Mouse (Mus musculus) bone marrow macrophage, adult 2 months (primary cell): ENCODE measurements around the gene Rpl22. TPM values are rescaled to one million over a fixed set of nuclear protein-coding genes. Genes with fewer than 3 reads are reported as not detected.

Experiments used
- H3K27ac ChIP-seq: 2 replicates; pipeline ENCODE4 v1.5.1; 2012; ENCODE audit warnings: low read depth, low read length; ENCODE audit not compliant: insufficient read depth
- H3K4me1 ChIP-seq: 2 replicates; pipeline ENCODE4 v1.6.1; 2012; ENCODE audit warnings: low read length; ENCODE audit not compliant: control insufficient read depth, insufficient read depth
- H3K4me3 ChIP-seq: 2 replicates; pipeline ENCODE4 v1.5.1; 2012; ENCODE audit warnings: mild to moderate bottlenecking, low read length, moderate library complexity; ENCODE audit not compliant: insufficient read depth
- CTCF ChIP-seq: IDR thresholded peaks from 2 replicates; pipeline ENCODE4 v1.5.1; 2012; ENCODE audit warnings: low read depth, mild to moderate bottlenecking, low read length, moderate library complexity
- POLR2A ChIP-seq: IDR thresholded peaks from 2 replicates; pipeline ENCODE4 v1.6.1; 2012; ENCODE audit warnings: mild to moderate bottlenecking, low read depth, low read length, borderline replicate concordance
- polyA plus RNA-seq: library from polyadenylated mRNA; stranded (reverse); fragments of >200 nt; gene quantifications from 2 replicates; pipeline ENCODE4 v1.2.4, GENCODE M21; 2012; ENCODE audit not compliant: missing spikeins, insufficient read depth, insufficient read length

Rpl22 gene
- polyA plus RNA-seq, 1 experiment, result 958 TPM

DNA sequence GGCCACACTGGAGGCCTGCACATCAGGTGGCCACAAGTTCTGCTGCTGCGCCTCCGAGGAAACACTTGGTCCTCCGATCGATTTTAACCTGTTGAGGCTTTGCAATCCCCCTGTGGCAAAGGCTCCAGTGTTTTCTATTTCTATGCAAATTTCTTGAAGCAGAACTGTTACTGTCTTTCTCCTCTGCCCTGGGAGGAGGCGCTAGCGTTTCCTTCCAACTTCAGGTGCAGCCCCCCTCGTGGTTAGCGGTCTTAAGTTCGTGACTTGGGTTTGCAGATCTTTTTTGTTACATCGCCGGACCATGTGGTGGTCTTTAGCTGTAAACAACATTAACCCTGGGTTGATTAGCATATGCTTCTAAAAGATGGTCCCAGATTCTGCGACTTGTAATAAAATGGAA lies 8.0 kb downstream of the Rpl22 start:
- TF ChIP-seq CTCF (no peak), POLR2A (no peak)
- H3K4me1 ChIP-seq, result no peaks in the 10 kb centered on the region
- H3K27ac ChIP-seq, result no peak overlapping the region
- H3K4me3 ChIP-seq, result no peak overlapping the region

DNA sequence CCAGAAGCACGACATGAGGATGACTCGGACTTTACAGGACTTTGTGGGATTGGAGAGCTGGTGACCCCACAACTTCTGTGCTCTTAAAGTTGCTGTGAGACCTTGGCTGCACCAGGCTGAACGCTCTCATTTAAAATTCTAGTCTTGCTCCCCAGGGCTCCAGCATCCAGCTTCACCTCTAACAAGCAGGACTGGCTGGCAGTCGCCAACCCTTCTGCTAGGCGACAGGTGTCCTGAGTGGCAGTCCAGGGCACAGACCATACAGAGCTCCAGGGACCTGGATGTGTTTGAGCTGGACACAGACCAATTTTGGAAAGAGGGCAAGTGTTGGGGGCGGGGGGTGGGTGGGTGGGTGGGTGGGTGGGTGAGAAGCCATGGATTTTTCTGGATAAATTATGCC lies 12.2 kb downstream of the Rpl22 start:
- TF ChIP-seq POLR2A, result no peak
- no peak for TF ChIP-seq CTCF
- no peak overlapping the region for H3K4me3 ChIP-seq
- no peaks in the 10 kb centered on the region for H3K4me1 ChIP-seq
- no peak overlapping the region for H3K27ac ChIP-seq

DNA sequence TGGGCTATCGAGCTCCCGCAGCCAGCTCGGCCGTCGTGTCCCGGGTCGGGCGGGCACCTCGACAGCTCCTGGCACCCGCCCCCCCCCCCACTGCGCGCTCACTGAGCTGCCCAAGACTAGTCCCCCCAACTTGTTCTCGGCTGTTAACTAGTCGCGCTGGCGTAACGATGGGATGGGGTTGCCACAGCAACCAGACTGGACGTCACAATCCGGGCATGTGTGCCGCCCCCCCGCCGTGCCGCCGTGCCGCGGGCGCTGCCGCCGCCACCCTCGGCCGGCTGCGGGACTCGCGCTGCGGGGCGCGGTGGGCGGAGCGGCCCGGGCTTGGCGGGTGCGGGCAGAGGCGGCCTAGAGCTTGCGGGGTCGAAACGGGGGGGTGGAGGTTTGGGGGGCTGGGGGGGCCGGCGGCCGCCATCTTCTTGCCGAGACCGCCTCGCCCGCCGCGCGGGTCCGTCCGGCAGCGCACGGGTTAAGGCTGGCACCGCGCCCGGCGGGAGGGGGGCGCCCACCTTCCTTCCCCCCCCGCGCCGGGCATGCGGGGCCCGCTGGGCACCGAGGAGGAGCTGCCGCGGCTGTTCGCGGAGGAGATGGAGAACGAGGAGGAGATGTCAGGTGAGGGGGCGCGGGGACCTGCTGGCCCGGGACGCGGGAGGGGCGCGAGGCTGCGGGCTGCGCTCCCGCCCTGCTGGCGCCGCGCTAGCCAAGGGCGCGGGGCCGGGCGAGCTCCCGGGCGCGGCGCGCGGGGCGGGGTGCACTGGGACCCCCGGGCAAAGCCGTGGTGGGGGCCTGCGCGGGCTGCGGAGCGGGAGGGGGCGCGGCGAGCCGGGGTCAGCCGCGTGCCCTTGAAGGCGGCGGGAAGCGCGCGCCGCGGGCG lies 13.1 kb downstream of the Rpl22 start, which contains the start of gene Chd5:
TSS of gene Chd5 (plus strand) at position 233 of the 874 bp plus-strand sequence.
- Histone ChIP-seq H3K4me1 (no peaks in the 10 kb centered on the region), H3K4me3 (peak within 1 kb of the TSS; percentile 29; the same call in 1 of the 2 replicates), H3K27ac (no peak within 1 kb of the TSS)
- TF ChIP-seq POLR2A (no peak), CTCF (no peak)

DNA sequence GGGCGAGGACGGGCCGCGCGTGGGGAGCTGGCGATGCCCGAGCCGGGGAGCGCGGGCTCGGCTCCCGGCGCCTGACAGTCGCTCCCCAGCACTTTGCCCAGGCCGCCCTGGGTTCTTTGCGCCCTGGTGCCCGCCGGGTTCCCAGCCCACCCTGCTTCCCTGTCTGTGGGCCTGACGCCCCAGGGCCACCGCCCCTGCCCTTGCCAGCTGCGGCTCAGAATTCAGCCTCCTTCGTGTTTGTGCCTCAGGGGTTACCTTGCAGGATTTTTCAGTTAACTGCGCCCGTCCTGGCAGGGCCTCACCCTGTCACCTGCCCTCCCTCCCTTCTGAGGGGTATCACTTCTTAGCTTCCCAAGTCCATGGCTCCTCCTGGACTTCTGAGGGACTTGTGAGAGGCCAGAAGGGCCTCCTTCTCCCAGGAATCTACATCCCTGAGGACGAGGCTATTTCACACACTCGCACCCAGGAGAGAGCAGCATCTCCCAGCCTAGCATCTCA lies 13.8 kb downstream of the Rpl22 start:
- no peaks in the 10 kb centered on the region for H3K4me1 ChIP-seq
- TF ChIP-seq CTCF (no peak), POLR2A (no peak)
- H3K27ac ChIP-seq, result no peak overlapping the region
- H3K4me3 ChIP-seq, result peak overlapping the region; percentile 29; the same call in 1 of the 2 replicates

DNA sequence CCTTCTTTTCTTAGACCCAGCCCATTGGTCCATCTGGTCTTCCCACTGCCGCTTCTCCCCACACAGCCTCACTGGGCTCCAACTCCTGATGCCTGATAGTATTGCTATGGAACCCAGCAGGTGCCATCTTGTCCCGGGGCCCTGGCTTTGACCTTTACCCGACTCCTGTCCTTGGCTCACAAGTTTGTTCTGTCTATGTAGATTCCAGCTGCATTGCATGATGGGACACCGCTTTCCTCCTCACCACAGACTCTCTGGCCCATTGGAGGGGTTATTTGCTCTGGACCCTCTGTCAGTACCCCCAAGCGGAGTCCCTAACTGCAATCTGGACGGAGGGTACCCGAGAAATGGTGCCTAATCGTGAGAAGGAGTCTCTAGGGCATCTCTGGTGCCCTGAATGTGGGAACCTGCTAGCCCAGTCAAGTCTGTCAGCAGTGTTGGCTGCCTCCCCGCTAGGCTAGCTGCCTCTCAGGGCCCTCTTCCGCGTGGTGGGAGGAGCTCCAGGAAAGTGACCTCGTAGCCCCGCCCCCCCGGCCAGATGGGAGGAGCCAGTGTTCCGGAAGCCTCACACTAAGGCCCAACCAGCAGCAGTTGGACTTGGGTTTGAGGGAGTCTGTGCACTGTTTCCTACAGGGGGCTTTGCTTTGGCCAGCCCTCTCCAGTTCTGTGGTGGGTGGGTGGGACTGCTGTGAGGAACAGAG lies 15.2 kb downstream of the Rpl22 start:
- H3K4me1 ChIP-seq, result peaks cover 12% of the 10 kb centered on the region

DNA sequence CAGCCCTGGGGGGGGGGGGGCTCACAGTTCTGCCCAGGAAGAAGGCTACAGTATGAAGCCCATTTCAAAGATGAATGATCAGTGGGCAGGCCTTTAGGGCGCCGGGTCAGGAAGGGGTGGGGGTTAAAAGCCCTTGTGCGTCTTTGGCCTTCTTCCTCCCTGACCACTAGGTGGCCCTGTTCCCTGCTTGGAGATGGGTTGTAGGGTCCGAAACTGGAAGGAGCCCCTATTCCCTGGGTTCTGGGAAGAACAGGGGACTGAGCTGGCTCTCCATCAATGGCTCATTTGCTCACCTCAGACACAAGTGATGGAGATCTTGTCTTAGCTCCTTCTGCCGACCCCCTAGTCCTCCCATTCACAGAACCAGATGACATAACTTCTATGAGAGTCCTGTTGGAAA lies 17.8 kb downstream of the Rpl22 start:
- Histone ChIP-seq H3K4me3 (no peak overlapping the region), H3K27ac (no peak overlapping the region), H3K4me1 (peaks cover 14% of the 10 kb centered on the region)
- peak; percentile 88 for TF ChIP-seq CTCF
- TF ChIP-seq POLR2A, result no peak

More for the DNA sequence above, 15.2 kb downstream of the Rpl22 start:
- TF ChIP-seq POLR2A (no peak), CTCF (no peak)
- Histone ChIP-seq H3K4me3 (no peak overlapping the region), H3K27ac (no peak overlapping the region)

DNA sequence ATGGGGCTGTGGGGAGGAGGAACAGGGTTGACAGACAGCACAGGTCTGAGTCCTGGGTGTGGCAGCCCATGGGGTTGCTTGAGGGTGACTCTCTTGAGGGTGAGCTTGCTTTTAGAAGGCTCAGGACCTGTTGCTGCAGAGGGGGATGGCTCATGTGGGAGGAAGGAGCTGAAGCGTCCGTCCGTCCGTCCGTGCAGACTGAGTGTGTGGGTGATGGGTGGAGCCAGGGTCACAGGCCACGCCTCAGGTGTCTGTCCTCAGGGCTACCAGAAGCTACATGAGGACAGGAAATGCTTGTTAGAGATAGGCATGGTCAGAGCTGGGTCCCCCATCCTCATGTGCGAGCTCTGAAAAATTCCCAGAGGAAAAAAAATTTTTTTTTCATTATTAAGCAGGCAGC lies 19.1 kb downstream of the Rpl22 start:
- Histone ChIP-seq H3K4me3 (no peak overlapping the region), H3K27ac (no peak overlapping the region), H3K4me1 (peaks cover 15% of the 10 kb centered on the region)
- TF ChIP-seq POLR2A, result no peak
- no peak for TF ChIP-seq CTCF

DNA sequence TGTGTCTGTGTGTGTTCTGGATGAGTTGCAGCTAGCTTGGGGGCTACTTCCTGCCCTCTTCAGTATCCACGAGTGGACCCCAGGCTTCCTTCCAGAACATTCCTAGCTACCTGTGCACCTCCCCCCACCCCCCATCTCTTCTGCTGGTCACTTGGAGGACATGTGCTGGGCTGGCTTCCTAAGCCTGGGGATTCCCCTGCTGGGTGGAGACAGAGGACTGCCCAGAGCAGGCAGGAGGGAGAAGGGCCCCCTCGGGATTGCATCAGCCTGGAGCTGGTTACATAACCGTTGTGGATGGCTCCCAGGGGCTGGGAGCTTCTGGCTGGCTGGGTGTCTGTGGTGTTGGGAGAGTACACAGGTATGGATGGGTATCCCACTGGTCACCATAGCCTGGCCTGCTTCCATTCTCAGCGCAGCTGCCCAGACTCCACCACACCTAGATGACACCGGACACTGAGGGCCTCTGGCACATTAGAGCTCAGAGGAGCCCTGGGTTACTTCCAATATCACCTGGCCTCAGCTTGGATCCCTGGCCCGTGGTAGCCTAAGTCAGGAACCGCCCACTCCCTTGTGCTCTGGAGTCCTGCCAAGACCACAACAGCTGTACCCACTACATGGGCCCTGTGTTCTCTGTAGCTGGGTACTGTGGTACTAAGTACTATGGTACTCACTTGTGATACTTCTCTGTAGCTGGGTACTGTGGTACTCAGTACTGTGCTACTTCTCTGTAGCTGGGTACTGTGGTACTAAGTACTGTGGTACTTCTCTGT lies 19.8 kb downstream of the Rpl22 start:
- TF ChIP-seq POLR2A, result no peak
- TF ChIP-seq CTCF, result no peak
- peaks cover 18% of the 10 kb centered on the region for H3K4me1 ChIP-seq
- no peak overlapping the region for H3K4me3 ChIP-seq
- no peak overlapping the region for H3K27ac ChIP-seq

DNA sequence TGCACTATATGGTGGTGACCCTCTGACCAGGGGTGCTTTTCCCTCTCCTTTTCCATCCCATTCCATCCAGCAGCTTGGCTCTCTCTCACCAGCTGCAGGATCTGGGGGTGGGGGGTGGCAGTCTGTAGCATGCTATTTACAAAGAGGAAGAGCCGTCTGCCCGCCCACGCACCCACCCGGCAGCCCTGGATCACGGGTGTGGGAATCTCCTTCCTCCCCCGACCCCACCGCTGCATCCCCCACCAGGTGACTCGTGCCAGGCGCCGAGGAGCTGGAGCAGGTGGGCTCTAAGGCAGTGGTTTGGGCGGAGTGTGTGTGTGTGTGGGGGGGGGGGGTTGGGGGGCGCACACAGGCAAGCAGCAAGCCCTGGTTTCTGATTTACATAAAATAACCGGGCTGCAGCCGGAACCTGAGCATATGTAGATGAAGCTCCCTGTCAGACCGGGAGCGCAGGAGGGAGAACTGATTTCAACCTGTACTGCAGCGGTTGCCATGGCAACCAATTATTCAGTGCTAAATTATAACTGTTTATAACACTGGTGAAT lies 24.4 kb downstream of the Rpl22 start:
- Histone ChIP-seq H3K4me1 (peaks cover 23% of the 10 kb centered on the region), H3K4me3 (no peak overlapping the region; the same call in 1 of the 2 replicates), H3K27ac (no peak overlapping the region)
- TF ChIP-seq CTCF, result no peak
- no peak for TF ChIP-seq POLR2A
